Mouse (Mus musculus) stomach, postnatal 0 days (tissue): ENCODE measurements around the gene Wfdc1. TPM values are rescaled to one million over a fixed set of nuclear protein-coding genes. Genes with fewer than 3 reads are reported as not detected.
A peak's percentile ranks its signal among the peaks of the same experiment; 100 is the strongest.

ENCODE experiments used
- ATAC-seq: fragments of 200-750 bp; cut with Nextera tagmentation; 2 replicates; pipeline ENCODE4 v1.8.0; 2017; ENCODE audit not compliant: low FRiP score, low TSS enrichment
- DNase-seq: peaks from one replicate; pipeline ENCODE4 v3.0.0-alpha.2; 2016; ENCODE audit warnings: low spot score
- H3K27ac ChIP-seq: fragments of 300-500 bp; sonication (generic); replicated peaks from 2 replicates; pipeline ENCODE4 v1.5.1; 2014; ENCODE audit warnings: mild to moderate bottlenecking, control low read depth
- H3K27me3 ChIP-seq: fragments of 300-500 bp; sonication (generic); 2 replicates; pipeline ENCODE4 v1.6.1; 2014; ENCODE audit warnings: low read length; ENCODE audit not compliant: control insufficient read depth, insufficient read depth
- H3K36me3 ChIP-seq: fragments of 300-500 bp; sonication (generic); 2 replicates; pipeline ENCODE4 v1.6.1; 2014; ENCODE audit warnings: low read length, mixed read lengths; ENCODE audit not compliant: control insufficient read depth, insufficient read depth
- H3K4me1 ChIP-seq: fragments of 300-500 bp; sonication (generic); replicated peaks from 2 replicates; pipeline ENCODE4 v1.6.1; 2014; ENCODE audit warnings: antibody characterized with exemption; ENCODE audit not compliant: control insufficient read depth, insufficient read depth
- H3K4me2 ChIP-seq: fragments of 300-500 bp; sonication (generic); replicated peaks from 2 replicates; pipeline ENCODE4 v1.6.1; 2014; ENCODE audit warnings: low read depth, mild to moderate bottlenecking, control low read depth, moderate library complexity
- H3K4me3 ChIP-seq: fragments of 300-500 bp; sonication (generic); 2 replicates; pipeline ENCODE4 v1.5.1; 2014; ENCODE audit warnings: low read depth, low read length, control low read depth
- H3K9ac ChIP-seq: fragments of 300-500 bp; sonication (generic); 2 replicates; pipeline ENCODE4 v1.6.1; 2014; ENCODE audit warnings: mild to moderate bottlenecking, low read length, control low read depth, mixed read lengths
- H3K9me3 ChIP-seq: fragments of 300-500 bp; sonication (generic); 2 replicates; pipeline ENCODE4 v1.6.1; 2016; ENCODE audit warnings: low read length; ENCODE audit not compliant: control insufficient read depth
- CTCF ChIP-seq: IDR thresholded peaks from 2 replicates; pipeline ENCODE4 v1.5.1; 2016; ENCODE audit warnings: antibody characterized with exemption, low read depth, mild to moderate bottlenecking, moderate library complexity
- EP300 ChIP-seq: optimal IDR thresholded peaks from 2 replicates; pipeline ENCODE3; 2016; ENCODE audit warnings: antibody characterized with exemption
- WGBS: fragments of 180-500 bp; shearing (Covaris S2); extraction: QIAGEN DNeasy Blood & Tissue Kit; methylation state at CpG from one replicate; pipeline ENCODE4 v1.1.7; 2014; 5-methylcytosine and 5-hydroxymethylcytosine counted together
- polyA plus RNA-seq: library from polyadenylated mRNA; unstranded; fragments of >200 nt; fragmentation: Nextera tagmentation; extraction: Ambion mirVana; gene quantifications from 2 replicates; pipeline ENCODE4 v1.2.1, GENCODE M21; 2015

The Wfdc1 gene
- polyA plus RNA-seq, 1 experiment from 2014 or later, result 58.0 TPM

- Histone ChIP-seq H3K4me1 (peaks cover 3% of the 10 kb centered on the region), H3K27me3 (no peaks in the 10 kb centered on the region), H3K9ac (no peak overlapping the region), H3K4me2 (no peak overlapping the region), H3K9me3 (no peaks in the 10 kb centered on the region), H3K27ac (peak overlapping the region; percentile 67), H3K36me3 (no peaks in the 10 kb centered on the region), H3K4me3 (no peak overlapping the region)
- peak; percentile 78 for TF ChIP-seq CTCF
- TF ChIP-seq EP300, result no peak
- ATAC-seq (0 out of 2 replicates have a peak, but pooled peaks have one; percentile 4), DNase-seq (peak; percentile 76)
- WGBS, result 43% methylated on average over 12 of the region's 12 CpGs
These were observed 3.1 kb downstream of the Wfdc1 start for GRCm38 (mm10) chr8:119669284-119669683.

DNA sequence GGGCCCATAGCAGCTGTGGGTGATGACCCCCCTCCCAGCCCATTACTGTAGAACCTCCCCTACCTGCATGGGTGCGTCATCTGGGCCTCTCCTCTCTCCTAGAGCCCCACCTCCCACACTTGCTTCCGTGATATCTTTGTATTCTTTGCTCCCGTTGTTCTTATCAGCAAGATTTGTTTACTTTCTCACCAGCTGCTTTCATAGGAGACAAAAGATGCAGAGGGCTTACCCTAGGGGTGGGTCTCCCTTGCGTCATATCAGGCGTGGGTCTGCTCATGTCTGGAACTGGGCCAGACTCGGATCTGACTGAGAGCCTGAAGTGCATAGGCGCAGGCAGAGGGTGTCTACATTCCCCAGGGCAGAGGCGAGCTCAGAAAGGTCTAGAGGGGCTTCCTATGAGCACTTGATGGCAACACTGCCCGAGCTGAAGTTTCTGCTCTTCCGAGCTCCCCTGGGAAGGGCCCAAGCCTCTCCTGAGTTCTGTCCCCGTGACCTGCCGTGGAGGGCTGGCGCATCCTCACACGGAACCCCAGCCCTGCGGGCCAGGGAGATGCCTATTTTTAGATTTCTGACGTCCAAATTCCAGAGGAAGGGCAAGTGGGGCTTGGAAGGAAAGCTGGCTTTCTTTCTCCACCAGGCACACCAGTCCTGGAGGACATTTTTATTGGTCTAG is 4.4 kb downstream of the Wfdc1 start:
- Histone ChIP-seq H3K4me1 (peaks cover 3% of the 10 kb centered on the region), H3K27ac (peak overlapping the region; percentile 93), H3K36me3 (no peaks in the 10 kb centered on the region), H3K27me3 (no peaks in the 10 kb centered on the region), H3K9me3 (no peaks in the 10 kb centered on the region), H3K4me2 (peak overlapping the region; percentile 36), H3K4me3 (0 out of 2 replicates have a peak overlapping the region, but pooled peaks have one; percentile 10), H3K9ac (peak overlapping the region; percentile 50)
- ATAC-seq (peak; percentile 86), DNase-seq (peak; percentile 89)
- TF ChIP-seq EP300 (peak; percentile 74), CTCF (no peak)
- 9% methylated on average over 16 of the region's 16 CpGs for WGBS

DNA sequence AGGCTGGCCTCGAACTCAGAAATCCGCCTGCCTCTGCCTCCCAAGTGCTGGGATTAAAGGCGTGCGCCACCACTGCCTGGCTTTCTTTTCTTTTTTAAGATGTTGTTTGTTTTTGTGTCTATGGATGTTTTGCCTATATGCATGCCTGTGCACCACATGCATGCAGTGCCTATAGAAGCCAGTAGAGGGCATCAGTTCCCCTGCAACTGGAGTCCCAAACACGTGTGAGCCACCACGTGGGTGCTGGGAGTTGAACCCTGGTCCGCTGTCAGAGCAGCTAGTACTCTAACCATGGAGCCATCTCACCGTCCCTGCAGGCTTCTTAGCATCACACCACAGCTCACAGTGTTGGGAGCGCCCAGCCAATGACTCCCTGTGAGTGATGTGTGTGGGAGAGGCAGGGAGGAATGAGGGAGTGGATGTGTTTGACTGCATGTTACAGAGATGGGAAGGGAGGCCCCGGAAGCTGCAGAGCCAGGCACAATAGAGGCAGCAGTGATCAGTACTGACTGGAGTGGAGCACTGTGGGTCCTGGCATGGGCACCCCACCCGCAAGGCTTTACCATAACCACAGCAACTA is 7.9 kb downstream of the Wfdc1 start:
- no peak overlapping the region for H3K4me2 ChIP-seq
- H3K9ac ChIP-seq, result no peak overlapping the region
- H3K4me3 ChIP-seq, result no peak overlapping the region
- peaks cover 3% of the 10 kb centered on the region; the same call in 1 of the 2 replicates for H3K4me1 ChIP-seq
- H3K27me3 ChIP-seq, result no peaks in the 10 kb centered on the region
- DNase-seq, result peak; percentile 35
- no peak overlapping the region for H3K27ac ChIP-seq
- WGBS, result 78% methylated on average over 10 of the region's 11 CpGs
- no peaks in the 10 kb centered on the region for H3K9me3 ChIP-seq
- TF ChIP-seq EP300 (no peak), CTCF (peak; percentile 62)
- no peak for ATAC-seq
- H3K36me3 ChIP-seq, result no peaks in the 10 kb centered on the region

DNA sequence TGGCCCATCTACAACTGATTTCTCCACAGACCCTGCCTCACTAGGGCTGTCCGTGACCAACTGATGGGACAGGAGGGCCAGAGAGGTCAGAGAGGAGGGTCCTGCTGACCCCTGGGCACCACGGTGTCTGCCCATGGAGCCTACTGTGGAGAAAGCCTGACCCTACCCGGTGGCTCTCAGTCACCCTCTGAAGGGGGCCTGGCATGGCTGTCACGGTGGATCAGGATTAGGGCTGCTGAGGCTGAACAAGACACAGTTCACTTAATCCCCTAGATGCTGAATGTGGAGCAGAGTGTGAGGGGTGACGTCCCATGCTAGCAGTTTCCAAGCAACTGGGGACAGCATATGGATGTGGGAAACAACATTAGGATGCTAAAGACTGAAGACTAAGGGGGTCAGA is 9.3 kb downstream of the Wfdc1 start:
- H3K36me3 ChIP-seq, result no peaks in the 10 kb centered on the region
- TF ChIP-seq EP300 (no peak), CTCF (no peak)
- no peak overlapping the region for H3K27ac ChIP-seq
- H3K27me3 ChIP-seq, result no peaks in the 10 kb centered on the region
- H3K9me3 ChIP-seq, result no peaks in the 10 kb centered on the region
- DNase-seq (no peak), ATAC-seq (no peak)
- H3K4me2 ChIP-seq, result no peak overlapping the region
- H3K4me3 ChIP-seq, result no peak overlapping the region
- WGBS, result 82% methylated on average over 5 of the region's 5 CpGs
- H3K4me1 ChIP-seq, result peaks cover 3% of the 10 kb centered on the region; the same call in 1 of the 2 replicates
- H3K9ac ChIP-seq, result no peak overlapping the region

DNA sequence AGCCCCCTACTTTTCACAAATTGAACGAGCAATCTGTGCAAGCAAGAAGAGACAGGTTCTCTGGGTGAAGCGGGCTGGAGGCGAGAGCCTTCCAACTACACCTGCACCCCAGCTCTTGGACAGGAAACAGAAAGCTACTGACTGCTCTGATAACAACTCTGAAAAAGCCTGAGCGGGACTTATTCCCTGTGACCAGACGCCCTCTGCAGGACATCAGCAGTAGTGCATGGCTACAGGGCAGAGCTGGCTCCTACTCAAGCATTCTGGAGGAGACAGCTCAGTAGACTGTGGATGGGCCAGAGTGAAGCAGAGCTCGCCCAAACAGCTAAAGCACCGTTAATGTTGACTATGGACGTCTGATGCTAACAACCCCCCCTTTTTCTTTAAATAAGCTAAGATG is 10.2 kb downstream of the Wfdc1 start:
- Histone ChIP-seq H3K27ac (no peak overlapping the region), H3K27me3 (no peaks in the 10 kb centered on the region), H3K9ac (no peak overlapping the region), H3K36me3 (no peaks in the 10 kb centered on the region), H3K4me1 (peaks cover 3% of the 10 kb centered on the region; the same call in 1 of the 2 replicates), H3K4me2 (no peak overlapping the region), H3K9me3 (no peaks in the 10 kb centered on the region), H3K4me3 (no peak overlapping the region)
- peak; percentile 91 for DNase-seq
- 8% methylated on average over 8 of the region's 8 CpGs for WGBS
- peak; percentile 99 for TF ChIP-seq CTCF
- no peak for TF ChIP-seq EP300
- peak; percentile 51 for ATAC-seq
